Mouse (Mus musculus): ENCODE data around the gene Klrb1b. TPM values are rescaled to one million over a fixed set of nuclear protein-coding genes. Genes with fewer than 3 reads are reported as not detected.
"Not testable (repeated sequence)": the region's sequence is repeated elsewhere in the genome, so short reads cannot be mapped to it uniquely, and the experiment has no call there.

Klrb1b gene
- polyA plus RNA-seq, 1 experiment from 2014 or later, result 0.14 TPM

GRCm38 (mm10) chr6:128843479-128843992, 17.4 kb upstream of the Klrb1b start:
- Histone ChIP-seq H3K4me3 (replicated peaks; ENCODE audit: low read depth, low read length) (peak overlapping the region; percentile 68), H3K36me3 (ENCODE audit: control insufficient read depth, insufficient read depth, low read length) (no peaks in the 10 kb centered on the region), H3K4me1 (ENCODE audit: control insufficient read depth, insufficient read depth, low read length) (peaks cover 13% of the 10 kb centered on the region; the same call in 1 of the 2 replicates), H3K27ac (replicated peaks; ENCODE audit: low read depth, low read length) (peak overlapping the region; percentile 89), H3K27me3 (ENCODE audit: control insufficient read depth, insufficient read depth, low read length) (no peaks in the 10 kb centered on the region), H3K9ac (replicated peaks; ENCODE audit: low read length) (peak overlapping the region; percentile 65), H3K9me3 (ENCODE audit: control insufficient read depth, low read length) (no peaks in the 10 kb centered on the region), H3K4me2 (ENCODE audit: low read length) (peak overlapping the region; percentile 69)
- WGBS, result under 1% methylated on average over 22 of the region's 22 CpGs
- peak; percentile 43 for ATAC-seq (ENCODE audit: low FRiP score, low TSS enrichment)
- peak; percentile 78 for DNase-seq

DNA sequence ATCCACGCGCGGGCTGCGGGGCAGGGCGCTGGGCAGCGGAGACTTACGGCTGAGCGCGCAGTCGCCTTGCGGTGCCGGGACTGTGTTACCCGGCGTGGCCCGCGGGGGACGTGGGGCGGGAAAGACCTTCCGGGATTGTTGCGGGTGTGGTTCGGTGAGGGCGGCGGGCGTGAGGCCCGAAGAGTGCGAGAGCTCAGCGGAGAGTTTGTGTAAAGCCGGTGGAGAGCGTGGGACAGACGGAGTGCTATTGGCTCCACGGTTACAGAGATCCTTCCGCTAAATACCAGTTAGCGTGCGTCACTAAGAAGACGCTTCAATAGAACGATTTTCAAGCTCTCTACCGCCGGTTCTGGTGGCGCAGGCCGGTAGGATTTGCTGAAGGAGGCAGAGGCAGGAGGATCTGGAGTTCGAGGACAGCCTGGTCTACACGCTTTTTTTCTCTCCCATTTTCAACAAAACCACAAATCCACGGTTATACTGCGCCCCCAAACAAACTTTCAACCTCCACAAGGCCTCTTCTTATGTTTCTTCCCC, 16.9 kb upstream of the Klrb1b start:
- peak overlapping the region; percentile 68 for H3K4me3 ChIP-seq (replicated peaks; ENCODE audit: low read depth, low read length)
- H3K36me3 ChIP-seq (ENCODE audit: control insufficient read depth, insufficient read depth, low read length), result no peaks in the 10 kb centered on the region
- no peaks in the 10 kb centered on the region for H3K27me3 ChIP-seq (ENCODE audit: control insufficient read depth, insufficient read depth, low read length)
- WGBS, result under 1% methylated on average over 44 of the region's 44 CpGs
- peak overlapping the region; percentile 65 for H3K9ac ChIP-seq (replicated peaks; ENCODE audit: low read length)
- no peaks in the 10 kb centered on the region for H3K9me3 ChIP-seq (ENCODE audit: control insufficient read depth, low read length)
- H3K4me1 ChIP-seq (ENCODE audit: control insufficient read depth, insufficient read depth, low read length), result peaks cover 13% of the 10 kb centered on the region; the same call in 1 of the 2 replicates
- ATAC-seq (ENCODE audit: low FRiP score, low TSS enrichment) (peak; percentile 83), DNase-seq (peak; percentile 97)
- peak overlapping the region; percentile 69 for H3K4me2 ChIP-seq (ENCODE audit: low read length)
- H3K27ac ChIP-seq (replicated peaks; ENCODE audit: low read depth, low read length), result peak overlapping the region; percentile 89

DNA sequence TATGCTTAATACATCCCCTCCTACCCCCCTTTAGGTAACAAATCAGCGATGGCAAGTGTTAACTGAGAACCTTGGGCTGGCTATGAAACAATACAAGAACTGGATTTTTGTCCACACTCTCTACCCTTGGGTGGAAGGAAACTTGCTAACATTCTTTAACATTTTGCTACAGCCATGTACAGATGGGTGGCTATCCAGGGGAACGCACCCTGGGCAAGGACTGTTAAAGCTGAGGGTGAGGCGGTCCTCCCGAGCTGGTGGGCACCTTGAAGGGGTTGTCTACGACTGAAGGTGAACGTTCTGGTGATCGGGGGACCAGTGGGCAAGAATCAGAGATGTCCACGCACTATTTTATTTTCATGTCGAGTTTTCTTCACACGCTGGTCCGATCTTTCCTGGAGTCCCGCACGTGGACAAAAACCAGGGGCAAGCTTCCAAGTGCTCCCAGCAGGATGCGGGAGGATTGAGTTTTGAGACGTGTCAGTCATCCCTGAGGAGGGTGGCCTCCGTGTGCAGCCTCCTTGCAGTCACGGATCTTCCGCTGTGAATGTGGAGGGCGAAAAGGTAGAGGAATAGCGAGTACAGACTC, 16.3 kb upstream of the Klrb1b start:
- Histone ChIP-seq H3K36me3 (ENCODE audit: control insufficient read depth, insufficient read depth, low read length) (no peaks in the 10 kb centered on the region), H3K4me1 (ENCODE audit: control insufficient read depth, insufficient read depth, low read length) (peaks cover 13% of the 10 kb centered on the region; the same call in 1 of the 2 replicates), H3K4me2 (ENCODE audit: low read length) (peak overlapping the region; percentile 69), H3K27ac (replicated peaks; ENCODE audit: low read depth, low read length) (peak overlapping the region; percentile 85), H3K4me3 (replicated peaks; ENCODE audit: low read depth, low read length) (peak overlapping the region; percentile 68), H3K9ac (replicated peaks; ENCODE audit: low read length) (peak overlapping the region; percentile 61), H3K27me3 (ENCODE audit: control insufficient read depth, insufficient read depth, low read length) (no peaks in the 10 kb centered on the region), H3K9me3 (ENCODE audit: control insufficient read depth, low read length) (no peaks in the 10 kb centered on the region)
- ATAC-seq (ENCODE audit: low FRiP score, low TSS enrichment) (no peak), DNase-seq (no peak)
- under 1% methylated on average over 20 of the region's 20 CpGs for WGBS

- Histone ChIP-seq H3K4me2 (ENCODE audit: low read length) (peak overlapping the region; percentile 69), H3K36me3 (ENCODE audit: control insufficient read depth, insufficient read depth, low read length) (no peaks in the 10 kb centered on the region), H3K27me3 (ENCODE audit: control insufficient read depth, insufficient read depth, low read length) (no peaks in the 10 kb centered on the region), H3K9ac (replicated peaks; ENCODE audit: low read length) (no peak overlapping the region; the same call in 1 of the 2 replicates), H3K27ac (replicated peaks; ENCODE audit: low read depth, low read length) (no peak overlapping the region), H3K4me1 (ENCODE audit: control insufficient read depth, insufficient read depth, low read length) (peaks cover 13% of the 10 kb centered on the region; the same call in 1 of the 2 replicates), H3K9me3 (ENCODE audit: control insufficient read depth, low read length) (no peaks in the 10 kb centered on the region), H3K4me3 (replicated peaks; ENCODE audit: low read depth, low read length) (peak overlapping the region; percentile 68)
- DNase-seq (no peak), ATAC-seq (ENCODE audit: low FRiP score, low TSS enrichment) (no peak)
- WGBS, result 45% methylated on average over 4 of the region's 4 CpGs
Measured at GRCm38 (mm10) chr6:128841327-128842089, 15.4 kb upstream of the Klrb1b start.

- ATAC-seq (ENCODE audit: low FRiP score, low TSS enrichment); H3K27me3 ChIP-seq (ENCODE audit: control insufficient read depth, insufficient read depth, low read length); H3K27ac ChIP-seq (replicated peaks; ENCODE audit: low read depth, low read length); DNase-seq; H3K9ac ChIP-seq (replicated peaks; ENCODE audit: low read length); H3K9me3 ChIP-seq (ENCODE audit: control insufficient read depth, low read length); H3K4me3 ChIP-seq (replicated peaks; ENCODE audit: low read depth, low read length); H3K36me3 ChIP-seq (ENCODE audit: control insufficient read depth, insufficient read depth, low read length); H3K4me2 ChIP-seq (ENCODE audit: low read length): not testable (repeated sequence)
- WGBS, result 90% methylated on average over 3 of the region's 3 CpGs
- peaks cover 13% of the 10 kb centered on the region; the same call in 1 of the 2 replicates for H3K4me1 ChIP-seq (ENCODE audit: control insufficient read depth, insufficient read depth, low read length)
Measured at GRCm38 (mm10) chr6:128840669-128841068, 14.5 kb upstream of the Klrb1b start.

DNA sequence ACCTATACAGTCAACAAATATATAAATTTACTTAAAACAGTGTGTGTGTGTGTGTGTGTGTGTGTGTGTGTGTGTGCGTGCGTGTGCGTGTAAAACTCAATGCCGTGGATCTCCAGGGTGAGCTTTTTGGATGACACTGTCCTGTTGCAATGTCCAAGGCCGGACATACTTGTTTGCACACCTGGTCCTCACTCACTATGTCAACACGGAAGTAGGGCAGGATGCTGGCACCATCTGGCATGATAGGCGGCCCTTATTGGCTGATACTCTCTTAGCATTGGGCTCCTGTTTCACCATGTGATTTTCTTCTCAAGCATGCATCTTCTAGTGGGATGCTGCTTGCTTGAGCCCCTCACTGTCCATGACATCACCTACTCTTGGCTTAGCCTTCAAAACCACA, 13.8 kb upstream of the Klrb1b start:
- H3K36me3 ChIP-seq (ENCODE audit: control insufficient read depth, insufficient read depth, low read length), result no peaks in the 10 kb centered on the region
- no peak overlapping the region for H3K9ac ChIP-seq (replicated peaks; ENCODE audit: low read length)
- no peak for DNase-seq
- H3K27ac ChIP-seq (replicated peaks; ENCODE audit: low read depth, low read length), result no peak overlapping the region
- H3K9me3 ChIP-seq (ENCODE audit: control insufficient read depth, low read length), result no peaks in the 10 kb centered on the region
- ATAC-seq (ENCODE audit: low FRiP score, low TSS enrichment), result no peak
- WGBS, result 64% methylated on average over 7 of the region's 7 CpGs
- no peaks in the 10 kb centered on the region for H3K27me3 ChIP-seq (ENCODE audit: control insufficient read depth, insufficient read depth, low read length)
- H3K4me1 ChIP-seq (ENCODE audit: control insufficient read depth, insufficient read depth, low read length), result peaks cover 13% of the 10 kb centered on the region; the same call in 1 of the 2 replicates
- H3K4me2 ChIP-seq (ENCODE audit: low read length), result peak overlapping the region; percentile 67
- H3K4me3 ChIP-seq (replicated peaks; ENCODE audit: low read depth, low read length), result peak overlapping the region; percentile 80

DNA sequence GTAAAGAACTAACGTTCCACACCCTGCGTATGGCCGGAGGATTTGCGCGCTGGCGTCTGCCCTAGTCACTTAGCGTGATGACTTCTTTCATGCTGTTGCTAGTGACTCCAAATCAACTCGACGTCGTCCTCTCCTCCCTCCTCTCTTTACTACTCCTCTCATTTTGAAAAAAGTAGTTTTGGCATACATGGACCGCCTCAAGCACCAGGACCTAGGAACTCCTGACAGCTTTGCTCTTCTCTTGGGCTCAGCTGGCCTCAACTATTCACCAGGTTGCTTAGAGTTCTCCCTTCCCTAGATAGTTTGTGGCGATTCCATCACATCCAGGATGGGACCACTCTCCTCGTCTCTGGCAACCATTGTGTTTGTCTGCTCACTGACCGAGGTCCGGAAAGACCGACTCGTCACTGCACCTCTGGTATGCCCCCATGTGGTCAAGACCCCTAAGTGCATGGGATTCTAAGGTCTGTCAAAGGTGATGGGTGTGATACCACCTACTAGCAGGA, 13.2 kb upstream of the Klrb1b start:
- Histone ChIP-seq H3K9me3 (ENCODE audit: control insufficient read depth, low read length) (no peaks in the 10 kb centered on the region), H3K4me1 (ENCODE audit: control insufficient read depth, insufficient read depth, low read length) (peaks cover 11% of the 10 kb centered on the region; the same call in 1 of the 2 replicates), H3K9ac (replicated peaks; ENCODE audit: low read length) (peak overlapping the region; percentile 42; the same call in 1 of the 2 replicates), H3K4me2 (ENCODE audit: low read length) (peak overlapping the region; percentile 67), H3K27ac (replicated peaks; ENCODE audit: low read depth, low read length) (peak overlapping the region; percentile 67), H3K36me3 (ENCODE audit: control insufficient read depth, insufficient read depth, low read length) (no peaks in the 10 kb centered on the region), H3K4me3 (replicated peaks; ENCODE audit: low read depth, low read length) (peak overlapping the region; percentile 80), H3K27me3 (ENCODE audit: control insufficient read depth, insufficient read depth, low read length) (no peaks in the 10 kb centered on the region)
- WGBS, result under 1% methylated on average over 17 of the region's 17 CpGs
- ATAC-seq (ENCODE audit: low FRiP score, low TSS enrichment) (peak; percentile 7), DNase-seq (peak; percentile 83)

Measured in midbrain, embryonic 14.5 days (tissue).